Mouse (Mus musculus) neural tube, embryonic 15.5 days (tissue): ENCODE measurements around the gene 0610030E20Rik. TPM values are rescaled to one million over a fixed set of nuclear protein-coding genes. Genes with fewer than 3 reads are reported as not detected.

ENCODE experiments used
- ATAC-seq: fragments of 200-750 bp; cut with Nextera tagmentation; 2 replicates; pipeline ENCODE4 v1.8.0; 2017; ENCODE audit warnings: mild to moderate bottlenecking, moderate TSS enrichment, moderate library complexity; ENCODE audit not compliant: low FRiP score
- H3K27ac ChIP-seq: fragments of 300-500 bp; sonication (generic); replicated peaks from 2 replicates; pipeline ENCODE4 v1.5.1; 2015; ENCODE audit warnings: mild to moderate bottlenecking, inconsistent platforms
- H3K27me3 ChIP-seq: fragments of 300-500 bp; sonication (generic); replicated peaks from 2 replicates; pipeline ENCODE4 v1.6.1; 2015; ENCODE audit warnings: inconsistent platforms
- H3K36me3 ChIP-seq: fragments of 300-500 bp; sonication (generic); 2 replicates; pipeline ENCODE4 v1.6.1; 2015; ENCODE audit warnings: inconsistent platforms
- H3K4me1 ChIP-seq: fragments of 300-500 bp; sonication (generic); 2 replicates; pipeline ENCODE4 v1.6.1; 2015; ENCODE audit warnings: inconsistent platforms
- H3K4me2 ChIP-seq: fragments of 300-500 bp; sonication (generic); 2 replicates; pipeline ENCODE4 v1.6.1; 2015; ENCODE audit warnings: inconsistent platforms, mild to moderate bottlenecking, moderate library complexity
- H3K4me3 ChIP-seq: fragments of 300-500 bp; sonication (generic); replicated peaks from 2 replicates; pipeline ENCODE4 v1.5.1; 2015; ENCODE audit warnings: mild to moderate bottlenecking, inconsistent platforms
- H3K9ac ChIP-seq: fragments of 300-500 bp; sonication (generic); replicated peaks from 2 replicates; pipeline ENCODE4 v1.6.1; 2015; ENCODE audit warnings: mild to moderate bottlenecking, inconsistent platforms
- H3K9me3 ChIP-seq: fragments of 300-500 bp; sonication (generic); replicated peaks from 2 replicates; pipeline ENCODE4 v1.6.1; 2016; ENCODE audit warnings: inconsistent platforms
- WGBS: fragments of 180-500 bp; shearing (Covaris S2); methylation state at CpG from one replicate; pipeline ENCODE4 v1.1.7; 2015; ENCODE audit warnings: mixed read lengths; 5-methylcytosine and 5-hydroxymethylcytosine counted together
- polyA plus RNA-seq: library from polyadenylated mRNA; unstranded; fragments of >200 nt; fragmentation: Nextera tagmentation; extraction: Ambion mirVana; gene quantifications from 2 replicates; pipeline ENCODE4 v1.2.1, GENCODE M21; 2015

The 0610030E20Rik gene
- polyA plus RNA-seq, 1 experiment from 2014 or later, result 15.4 TPM

DNA sequence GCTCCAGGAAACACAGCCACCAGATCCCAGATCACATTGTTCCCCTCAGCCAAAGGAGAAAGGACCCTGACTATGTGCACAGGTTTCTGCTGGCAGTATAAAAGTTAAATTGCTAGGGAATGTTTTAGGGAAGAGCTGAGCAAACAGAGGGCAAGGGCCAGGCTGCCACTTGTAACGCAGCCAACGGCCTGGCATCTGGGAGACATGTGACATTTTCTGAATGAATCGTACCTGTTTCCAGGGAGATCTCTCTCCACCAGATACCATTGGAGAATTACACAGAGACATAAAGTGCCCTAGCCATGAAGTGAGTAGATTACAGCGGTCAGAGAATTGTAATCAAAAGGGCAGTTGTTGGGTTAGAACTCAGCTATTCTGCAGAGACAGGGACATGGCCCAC is 26.1 kb downstream of the 0610030E20Rik start:
- Histone ChIP-seq H3K27ac (no peak overlapping the region), H3K36me3 (no peaks in the 10 kb centered on the region), H3K9ac (no peak overlapping the region), H3K4me1 (no peaks in the 10 kb centered on the region), H3K9me3 (no peaks in the 10 kb centered on the region), H3K4me3 (no peak overlapping the region), H3K4me2 (no peak overlapping the region), H3K27me3 (no peaks in the 10 kb centered on the region)
- no peak for ATAC-seq
- 84% methylated on average over 4 of the region's 4 CpGs for WGBS

DNA sequence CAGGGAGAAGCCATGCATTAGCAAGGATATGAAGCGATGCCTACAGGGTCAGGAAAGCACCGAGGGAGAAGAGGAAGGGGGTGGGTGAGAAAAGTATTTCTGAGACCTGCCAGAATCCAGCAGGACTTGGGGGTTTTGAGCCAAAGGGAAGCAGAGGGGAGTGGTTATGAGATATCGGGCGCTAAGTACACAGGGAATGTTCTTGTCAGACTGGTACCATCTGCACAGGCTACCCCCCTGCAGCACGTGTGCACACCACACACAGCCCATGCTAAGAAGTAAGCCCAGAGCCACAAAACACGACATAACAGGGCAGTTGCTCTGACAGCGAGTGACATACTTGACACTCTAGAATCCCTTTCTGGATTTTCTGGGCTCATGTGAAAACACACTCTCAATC is 27.1 kb downstream of the 0610030E20Rik start:
- no peak overlapping the region for H3K4me2 ChIP-seq
- H3K4me1 ChIP-seq, result no peaks in the 10 kb centered on the region
- H3K4me3 ChIP-seq, result no peak overlapping the region
- ATAC-seq, result no peak
- no peak overlapping the region for H3K27ac ChIP-seq
- H3K27me3 ChIP-seq, result peaks cover 6% of the 10 kb centered on the region
- H3K9me3 ChIP-seq, result no peaks in the 10 kb centered on the region
- H3K36me3 ChIP-seq, result no peaks in the 10 kb centered on the region
- no peak overlapping the region for H3K9ac ChIP-seq
- WGBS, result 82% methylated on average over 7 of the region's 7 CpGs

DNA sequence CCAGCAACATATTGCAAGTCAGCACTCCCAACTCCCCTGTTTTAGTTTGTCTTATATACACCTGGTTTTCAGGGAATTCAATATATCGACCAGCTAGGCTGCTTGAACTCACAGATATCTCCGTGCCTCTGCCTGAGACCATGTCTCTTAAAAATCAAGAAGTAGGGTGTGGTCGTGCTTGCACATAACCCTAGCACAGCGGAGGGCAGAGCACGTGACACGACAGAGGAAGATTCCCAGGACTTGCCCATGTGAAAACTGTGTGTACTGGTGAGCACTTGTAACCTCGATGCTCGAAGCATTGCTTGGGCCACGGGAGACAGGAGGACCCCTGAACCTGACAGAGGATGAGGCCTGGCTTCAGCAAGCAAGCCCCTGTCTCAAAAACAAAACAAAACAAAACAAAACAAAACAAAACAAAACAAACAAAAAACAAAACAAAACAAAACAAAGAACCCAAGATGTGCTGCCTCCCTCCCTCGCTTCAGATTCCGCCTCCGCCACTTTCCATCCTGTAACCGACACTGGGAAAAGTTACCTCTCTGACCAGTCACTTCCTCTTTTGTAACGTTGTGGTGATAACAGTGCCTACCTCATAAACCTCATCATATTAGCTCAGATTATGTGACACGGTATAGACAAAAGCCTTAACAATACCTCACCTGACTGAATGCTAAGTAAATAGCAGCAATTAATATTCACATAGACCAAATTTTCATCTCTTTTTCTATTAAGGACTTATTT is 27.9 kb downstream of the 0610030E20Rik start:
- Histone ChIP-seq H3K27me3 (peaks cover 14% of the 10 kb centered on the region), H3K36me3 (no peaks in the 10 kb centered on the region), H3K27ac (no peak overlapping the region), H3K4me3 (no peak overlapping the region), H3K4me2 (no peak overlapping the region), H3K9ac (no peak overlapping the region), H3K9me3 (no peaks in the 10 kb centered on the region), H3K4me1 (no peaks in the 10 kb centered on the region; the same call in 1 of the 2 replicates)
- WGBS, result 86% methylated on average over 15 of the region's 15 CpGs
- ATAC-seq, result no peak

- Histone ChIP-seq H3K9me3 (no peaks in the 10 kb centered on the region), H3K27me3 (peaks cover 28% of the 10 kb centered on the region), H3K9ac (no peak overlapping the region), H3K4me1 (peaks cover 6% of the 10 kb centered on the region; the same call in 1 of the 2 replicates), H3K4me2 (no peak overlapping the region), H3K4me3 (no peak overlapping the region), H3K36me3 (no peaks in the 10 kb centered on the region), H3K27ac (no peak overlapping the region)
- 87% methylated on average over 8 of the region's 8 CpGs for WGBS
- no peak for ATAC-seq
These were observed 31.6 kb downstream of the 0610030E20Rik start for GRCm38 (mm10) chr6:72378510-72379234.

GRCm38 (mm10) chr6:72379377-72380130 is 32.4 kb downstream of the 0610030E20Rik start:
- H3K4me1 ChIP-seq, result peaks cover 6% of the 10 kb centered on the region; the same call in 1 of the 2 replicates
- 36% methylated on average over 7 of the region's 7 CpGs for WGBS
- H3K9me3 ChIP-seq, result no peaks in the 10 kb centered on the region
- no peak for ATAC-seq
- no peaks in the 10 kb centered on the region for H3K36me3 ChIP-seq
- peak overlapping the region; percentile 61 for H3K4me2 ChIP-seq
- H3K27ac ChIP-seq, result 0 out of 2 replicates have a peak overlapping the region, but pooled peaks have one; percentile 58
- peaks cover 28% of the 10 kb centered on the region for H3K27me3 ChIP-seq
- H3K9ac ChIP-seq, result peak overlapping the region; percentile 43; the same call in 1 of the 2 replicates
- peak overlapping the region; percentile 41 for H3K4me3 ChIP-seq

DNA sequence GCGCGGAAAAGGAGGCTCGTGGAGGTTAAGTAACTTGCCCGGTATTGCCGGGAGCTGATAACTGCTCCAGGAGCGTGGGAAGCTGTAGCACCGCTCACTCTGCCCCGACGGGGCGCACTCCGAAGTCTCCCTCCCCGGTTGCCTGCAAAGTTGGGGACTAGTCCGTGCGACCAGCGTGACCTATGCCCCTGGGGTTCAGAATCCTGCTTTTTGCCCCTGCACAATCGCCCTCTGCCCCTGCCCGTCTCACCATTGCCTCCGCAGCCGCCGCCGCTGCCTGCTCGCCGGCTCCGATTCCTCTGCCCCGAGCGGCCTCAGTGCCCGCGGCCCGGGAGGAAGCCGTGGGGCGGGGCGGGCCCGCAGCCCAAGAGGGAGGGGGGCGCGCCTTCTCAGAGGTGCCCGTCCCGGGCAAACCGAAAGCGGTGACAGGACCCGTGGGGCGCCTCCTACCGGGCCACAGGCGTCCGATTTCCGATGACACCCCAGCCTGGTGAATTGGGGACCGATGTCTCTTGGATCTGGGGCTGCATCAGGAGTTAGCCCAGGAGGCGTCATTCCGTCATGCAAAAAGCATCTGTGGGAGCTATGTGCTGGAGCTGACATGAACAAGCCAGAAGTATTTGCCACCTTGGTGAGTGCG is 33.1 kb downstream of the 0610030E20Rik start, which contains the start of gene Vamp5:
Gene Vamp5 (minus strand): TSS at position 338 of the 640 bp plus-strand sequence.
- 2% methylated on average over 47 of the region's 49 CpGs for WGBS
- H3K27ac ChIP-seq, result peak within 1 kb of the TSS; percentile 58; the same call in 1 of the 2 replicates
- peak within 1 kb of the TSS; percentile 61 for H3K4me2 ChIP-seq
- H3K9me3 ChIP-seq, result no peaks in the 10 kb centered on the region
- H3K27me3 ChIP-seq, result peaks cover 28% of the 10 kb centered on the region
- no peaks in the 10 kb centered on the region for H3K36me3 ChIP-seq
- peak within 1 kb of the TSS; percentile 43 for H3K9ac ChIP-seq
- H3K4me3 ChIP-seq, result peak within 1 kb of the TSS; percentile 41
- no peak for ATAC-seq
- peaks cover 6% of the 10 kb centered on the region; the same call in 1 of the 2 replicates for H3K4me1 ChIP-seq

DNA sequence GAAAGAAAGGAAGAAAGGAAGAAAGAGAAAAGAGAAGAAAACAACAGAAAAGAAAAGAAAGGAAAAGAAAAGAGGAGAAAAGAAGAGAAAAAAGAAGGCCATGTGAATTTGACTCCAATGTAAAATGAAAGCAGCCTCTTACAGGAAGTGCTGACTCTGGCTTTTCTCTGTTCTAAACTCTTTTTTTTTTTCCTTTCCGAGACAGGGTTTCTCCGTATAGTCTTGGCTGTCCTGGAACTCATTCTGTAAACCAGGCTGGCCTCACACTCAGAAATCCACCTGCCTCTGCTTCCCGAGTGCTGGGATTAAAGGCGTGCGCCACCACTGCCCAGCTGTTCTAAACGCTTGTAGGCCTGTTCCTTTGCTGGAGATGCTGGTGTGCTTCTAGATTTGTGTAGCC is 35.4 kb downstream of the 0610030E20Rik start:
- Histone ChIP-seq H3K36me3 (no peaks in the 10 kb centered on the region), H3K27me3 (peaks cover 28% of the 10 kb centered on the region), H3K4me3 (no peak overlapping the region), H3K9me3 (no peaks in the 10 kb centered on the region), H3K4me1 (peaks cover 6% of the 10 kb centered on the region; the same call in 1 of the 2 replicates), H3K27ac (no peak overlapping the region), H3K4me2 (no peak overlapping the region), H3K9ac (no peak overlapping the region)
- WGBS, result 85% methylated on average over 6 of the region's 6 CpGs
- ATAC-seq, result no peak

- no peak overlapping the region for H3K9ac ChIP-seq
- no peak overlapping the region for H3K4me2 ChIP-seq
- no peak for ATAC-seq
- no peaks in the 10 kb centered on the region for H3K36me3 ChIP-seq
- WGBS, result 88% methylated on average over 6 of the region's 6 CpGs
- no peak overlapping the region for H3K4me3 ChIP-seq
- peaks cover 28% of the 10 kb centered on the region for H3K27me3 ChIP-seq
- H3K9me3 ChIP-seq, result no peaks in the 10 kb centered on the region
- H3K4me1 ChIP-seq, result peaks cover 6% of the 10 kb centered on the region; the same call in 1 of the 2 replicates
- no peak overlapping the region for H3K27ac ChIP-seq
These were observed 36.2 kb downstream of the 0610030E20Rik start for GRCm38 (mm10) chr6:72383142-72383820.

- Histone ChIP-seq H3K27ac (no peak overlapping the region), H3K4me1 (peaks cover 6% of the 10 kb centered on the region; the same call in 1 of the 2 replicates), H3K4me3 (no peak overlapping the region), H3K9ac (no peak overlapping the region), H3K36me3 (no peaks in the 10 kb centered on the region), H3K9me3 (no peaks in the 10 kb centered on the region), H3K27me3 (peaks cover 24% of the 10 kb centered on the region), H3K4me2 (no peak overlapping the region)
- ATAC-seq, result no peak
- 96% methylated on average over 7 of the region's 7 CpGs for WGBS
These were observed 36.8 kb downstream of the 0610030E20Rik start for GRCm38 (mm10) chr6:72383952-72384351.

- H3K27me3 ChIP-seq, result peaks cover 20% of the 10 kb centered on the region
- 84% methylated on average over 4 of the region's 4 CpGs for WGBS
- no peak overlapping the region for H3K4me2 ChIP-seq
- H3K27ac ChIP-seq, result no peak overlapping the region
- no peak for ATAC-seq
- H3K9ac ChIP-seq, result no peak overlapping the region
- H3K4me3 ChIP-seq, result no peak overlapping the region
- no peaks in the 10 kb centered on the region for H3K9me3 ChIP-seq
- H3K4me1 ChIP-seq, result peaks cover 10% of the 10 kb centered on the region
- H3K36me3 ChIP-seq, result no peaks in the 10 kb centered on the region
These were observed 38.1 kb downstream of the 0610030E20Rik start for GRCm38 (mm10) chr6:72385258-72385657.
